Mouse (Mus musculus) embryo, embryonic 10 days (tissue): ENCODE data around the gene Tcl1b5.

Source experiments
- DNase-seq: peaks from one replicate; pipeline ENCODE4 v3.0.0-alpha.2; 2015; ENCODE audit warnings: low spot score

Gene Tcl1b5

DNA sequence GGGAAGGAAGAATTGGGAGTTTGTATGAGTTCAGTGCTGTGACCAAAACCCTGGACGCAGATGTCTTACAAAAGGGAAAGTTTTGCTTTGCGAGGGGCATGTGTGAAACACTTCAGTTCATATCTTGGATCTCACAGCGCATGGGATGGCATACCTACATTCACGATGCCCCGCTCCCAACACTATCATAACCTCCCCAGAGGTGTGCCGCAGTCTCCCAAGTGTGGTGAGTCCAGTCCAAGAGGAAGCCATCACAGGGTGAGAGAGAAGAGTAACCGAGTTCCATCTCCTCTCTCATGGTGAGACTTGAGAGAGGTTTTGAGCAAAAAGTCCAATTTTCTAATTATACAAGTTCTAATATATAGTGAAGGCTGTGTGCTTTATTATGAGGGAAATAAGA is 33.1 kb downstream of the Tcl1b5 start:
- DNase-seq, result no peak

DNA sequence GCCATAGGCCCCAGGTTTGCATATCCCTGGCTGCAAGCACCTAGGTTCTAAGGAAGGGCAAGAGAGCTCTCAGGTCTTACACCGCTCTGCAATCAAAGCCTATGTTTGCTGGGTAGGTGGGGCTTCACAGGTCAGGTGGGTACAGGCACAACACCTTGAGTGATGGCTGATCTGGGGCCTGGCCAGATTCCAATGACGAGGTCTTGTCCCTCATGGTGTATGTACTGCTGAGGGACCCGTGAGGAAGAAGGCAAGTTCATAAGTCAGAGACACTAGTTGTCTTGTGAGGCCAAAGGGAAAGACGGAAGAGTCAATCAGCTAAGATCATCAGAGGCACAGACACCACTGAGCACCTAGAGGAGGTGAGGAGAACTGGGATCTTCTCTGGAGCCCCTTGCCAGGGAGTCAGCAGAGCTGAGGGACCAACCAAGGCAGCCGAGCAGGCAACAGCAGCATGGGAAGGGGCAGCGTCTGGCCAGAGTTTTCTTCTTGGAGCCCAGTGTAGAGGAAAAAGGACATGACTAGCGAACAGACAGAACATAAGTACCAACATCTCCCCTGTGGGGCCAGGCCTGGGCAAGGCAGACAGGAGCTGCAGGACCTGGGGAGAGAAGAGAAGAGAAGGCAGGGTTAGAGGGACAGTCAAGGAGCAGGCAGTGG is 41.1 kb downstream of the Tcl1b5 start:
- DNase-seq, result no peak

GRCm38 (mm10) chr12:105222601-105223319 is 46.6 kb downstream of the Tcl1b5 start, which contains the start of gene Tcl1:
TSS of gene Tcl1 (minus strand) at chr12:105222793.
- no peak for DNase-seq

- DNase-seq, result no peak
Observed at GRCm38 (mm10) chr12:105224621-105225320, 48.6 kb downstream of the Tcl1b5 start.
